Mouse (Mus musculus): ENCODE data around the gene Strip2. TPM values are rescaled to one million over a fixed set of nuclear protein-coding genes. Genes with fewer than 3 reads are reported as not detected.

Gene Strip2
- polyA plus RNA-seq, 1 experiment from 2014 or later = 2.0 TPM

DNA sequence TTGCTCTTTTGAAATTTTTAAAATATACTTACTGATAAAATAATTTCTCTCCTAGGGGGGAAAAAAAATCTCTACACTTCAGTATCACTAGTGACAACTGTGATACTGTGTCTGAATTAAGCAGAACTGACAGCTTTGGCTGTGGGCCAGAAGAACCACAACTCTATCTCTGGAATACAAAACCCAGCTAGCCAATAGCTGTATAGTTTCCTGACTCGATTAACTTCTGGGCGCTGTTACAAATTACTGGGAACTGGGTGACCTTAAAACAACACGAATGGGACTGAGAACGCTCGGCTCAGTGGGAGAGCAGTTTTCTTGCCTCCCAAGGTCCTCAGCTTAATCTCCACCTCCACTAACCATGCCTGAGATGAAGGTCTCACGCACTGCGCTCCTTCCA, 51.1 kb downstream of the Strip2 start:
- no peak overlapping the region for H3K27ac ChIP-seq
- H3K4me3 ChIP-seq (replicated peaks) = no peak overlapping the region
- no peaks in the 10 kb centered on the region for H3K36me3 ChIP-seq
- ATAC-seq (ENCODE audit: insufficient number of reproducible peaks, insufficient read depth, low FRiP score, low TSS enrichment, low read depth) = no peak
- WGBS = 76% methylated on average over 7 of the region's 7 CpGs
- no peaks in the 10 kb centered on the region for H3K9me3 ChIP-seq
- H3K27me3 ChIP-seq = no peaks in the 10 kb centered on the region
- no peak overlapping the region for H3K4me2 ChIP-seq
- no peak overlapping the region for H3K9ac ChIP-seq (replicated peaks)
- H3K4me1 ChIP-seq (replicated peaks) = no peaks in the 10 kb centered on the region

DNA sequence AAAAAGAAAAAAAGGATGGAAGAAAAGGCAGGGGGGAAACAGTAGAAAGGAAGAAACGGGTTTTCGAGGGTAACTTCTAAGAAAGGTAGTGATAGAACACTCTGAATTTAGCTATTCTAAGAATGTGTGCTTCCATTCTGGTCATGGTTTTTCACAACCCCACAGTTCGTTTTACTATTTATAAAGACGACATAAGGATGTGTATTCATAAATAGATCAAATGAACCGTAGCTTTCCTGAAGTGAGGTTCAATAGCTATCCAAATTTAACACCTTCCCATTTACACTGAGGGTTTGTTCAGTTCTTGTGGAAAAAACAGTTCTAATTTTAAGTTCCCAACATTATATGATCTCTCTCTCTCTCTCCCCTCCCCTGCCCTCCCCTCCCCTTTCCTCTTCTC, 56.5 kb downstream of the Strip2 start:
- no peak overlapping the region for H3K9ac ChIP-seq (replicated peaks)
- H3K4me3 ChIP-seq (replicated peaks) = no peak overlapping the region
- no peak overlapping the region for H3K27ac ChIP-seq
- no peaks in the 10 kb centered on the region for H3K9me3 ChIP-seq
- H3K4me1 ChIP-seq (replicated peaks) = no peaks in the 10 kb centered on the region
- H3K36me3 ChIP-seq = no peaks in the 10 kb centered on the region
- no peak overlapping the region for H3K4me2 ChIP-seq
- H3K27me3 ChIP-seq = no peaks in the 10 kb centered on the region
- ATAC-seq (ENCODE audit: insufficient number of reproducible peaks, insufficient read depth, low FRiP score, low TSS enrichment, low read depth) = no peak
- whole genome bisulfite sequencing = 81% methylated on average over 5 of the region's 5 CpGs

DNA sequence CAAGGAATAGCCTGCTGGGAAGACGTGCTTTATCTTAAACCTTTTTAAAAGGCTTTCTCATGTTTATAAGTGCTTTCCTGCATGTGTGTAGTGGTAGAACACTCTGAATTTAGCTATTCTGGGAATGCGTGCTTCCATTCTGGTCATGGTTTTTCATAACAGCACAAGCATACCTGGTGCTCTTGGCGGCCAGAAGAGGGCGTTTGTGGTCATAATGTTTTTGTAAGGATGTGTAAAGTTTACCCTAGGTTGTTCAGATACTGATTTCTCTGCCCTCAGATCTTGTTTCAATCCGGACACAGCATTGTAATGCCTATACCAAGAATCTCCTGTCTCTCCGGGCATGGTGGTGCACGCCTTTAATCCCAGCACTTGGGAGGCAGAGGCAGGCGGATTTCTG, 58.0 kb downstream of the Strip2 start:
- no peak overlapping the region for H3K4me3 ChIP-seq (replicated peaks)
- WGBS = 72% methylated on average over 8 of the region's 8 CpGs
- H3K9ac ChIP-seq (replicated peaks) = no peak overlapping the region
- ATAC-seq (ENCODE audit: insufficient number of reproducible peaks, insufficient read depth, low FRiP score, low TSS enrichment, low read depth) = no peak
- H3K27me3 ChIP-seq = no peaks in the 10 kb centered on the region
- no peaks in the 10 kb centered on the region for H3K36me3 ChIP-seq
- H3K4me1 ChIP-seq (replicated peaks) = no peaks in the 10 kb centered on the region
- H3K9me3 ChIP-seq = no peaks in the 10 kb centered on the region
- H3K4me2 ChIP-seq = no peak overlapping the region
- H3K27ac ChIP-seq = no peak overlapping the region

DNA sequence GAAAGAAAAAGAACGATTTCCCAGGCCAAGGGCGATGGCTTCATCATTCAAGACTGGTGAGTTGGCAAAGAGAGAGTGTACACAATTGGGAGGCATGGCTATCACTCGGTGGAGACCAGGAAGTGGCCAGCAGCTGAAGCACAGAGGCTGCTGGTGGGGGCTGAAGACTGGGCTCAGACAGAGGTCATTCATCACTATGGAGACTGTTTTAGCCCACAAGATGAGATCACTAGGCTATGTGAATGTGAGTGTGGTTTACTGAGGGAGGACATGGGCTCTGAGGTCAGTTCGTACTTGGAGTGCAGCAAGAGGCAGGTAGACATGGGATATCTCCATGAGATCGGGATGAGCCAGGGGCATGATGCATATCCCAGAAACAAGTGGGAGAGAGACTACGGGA, 63.6 kb downstream of the Strip2 start:
- 85% methylated on average over 6 of the region's 6 CpGs for WGBS
- ATAC-seq (ENCODE audit: insufficient number of reproducible peaks, insufficient read depth, low FRiP score, low TSS enrichment, low read depth) = no peak
- Histone ChIP-seq H3K4me3 (replicated peaks) (no peak overlapping the region), H3K36me3 (no peaks in the 10 kb centered on the region), H3K27me3 (no peaks in the 10 kb centered on the region), H3K27ac (no peak overlapping the region), H3K4me2 (no peak overlapping the region), H3K9ac (replicated peaks) (no peak overlapping the region), H3K9me3 (no peaks in the 10 kb centered on the region), H3K4me1 (replicated peaks) (no peaks in the 10 kb centered on the region; the same call in 1 of the 2 replicates)

DNA sequence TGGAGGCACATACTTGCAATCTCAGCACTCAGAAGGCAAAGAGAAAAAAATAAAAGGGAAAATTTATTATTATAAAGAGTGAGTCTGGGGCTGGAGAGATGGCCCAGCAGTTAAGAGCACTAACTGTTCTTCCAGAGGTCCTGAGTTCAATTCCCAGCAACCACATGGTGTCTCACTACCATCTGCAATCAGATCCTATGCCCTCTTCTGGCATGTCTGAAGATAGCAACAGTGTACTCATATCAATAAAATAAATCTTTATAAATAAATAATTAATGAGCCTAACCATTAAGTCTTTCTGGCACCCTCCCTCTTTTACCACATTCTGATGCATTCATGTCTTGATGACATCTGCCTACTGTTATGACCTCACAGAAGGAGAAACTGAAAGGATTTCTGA, 65.0 kb downstream of the Strip2 start:
- Histone ChIP-seq H3K4me1 (replicated peaks) (peaks cover 6% of the 10 kb centered on the region), H3K9me3 (no peaks in the 10 kb centered on the region), H3K36me3 (no peaks in the 10 kb centered on the region), H3K9ac (replicated peaks) (no peak overlapping the region), H3K27ac (no peak overlapping the region), H3K4me2 (no peak overlapping the region), H3K4me3 (replicated peaks) (no peak overlapping the region), H3K27me3 (peaks cover 13% of the 10 kb centered on the region)
- ATAC-seq (ENCODE audit: insufficient number of reproducible peaks, insufficient read depth, low FRiP score, low TSS enrichment, low read depth) = no peak

DNA sequence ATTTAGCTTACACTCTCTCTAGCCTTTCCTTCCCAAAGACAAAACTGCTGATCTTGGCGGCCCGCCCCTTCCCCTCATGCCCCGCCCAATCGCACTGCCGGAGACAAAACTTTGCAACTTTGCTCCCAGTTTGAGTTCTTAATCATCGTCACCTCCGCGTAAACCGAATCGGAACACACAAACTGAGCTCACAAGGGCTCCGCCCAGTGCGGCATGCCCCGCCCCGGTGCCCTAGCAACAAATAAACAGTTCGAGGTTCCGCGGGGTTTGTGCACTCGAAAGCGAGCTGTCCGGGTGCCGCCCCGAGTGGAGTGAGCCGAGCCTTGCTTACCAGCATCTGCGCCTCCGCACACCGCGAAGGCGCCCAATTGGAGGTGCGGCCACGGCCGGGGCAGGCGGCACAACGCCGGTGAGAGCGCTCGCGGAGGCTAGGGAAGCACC, 68.3 kb downstream of the Strip2 start:
- ATAC-seq (ENCODE audit: insufficient number of reproducible peaks, insufficient read depth, low FRiP score, low TSS enrichment, low read depth) = peak; percentile 89
- H3K36me3 ChIP-seq = no peaks in the 10 kb centered on the region
- peak overlapping the region; percentile 52 for H3K4me3 ChIP-seq (replicated peaks)
- H3K27ac ChIP-seq = 0 out of 2 replicates have a peak overlapping the region, but pooled peaks have one; percentile 47
- peaks cover 6% of the 10 kb centered on the region for H3K4me1 ChIP-seq (replicated peaks)
- no peaks in the 10 kb centered on the region for H3K9me3 ChIP-seq
- H3K4me2 ChIP-seq = peak overlapping the region; percentile 87
- peak overlapping the region; percentile 67 for H3K9ac ChIP-seq (replicated peaks)
- WGBS = under 1% methylated on average over 37 of the region's 37 CpGs
- H3K27me3 ChIP-seq = peaks cover 14% of the 10 kb centered on the region

DNA sequence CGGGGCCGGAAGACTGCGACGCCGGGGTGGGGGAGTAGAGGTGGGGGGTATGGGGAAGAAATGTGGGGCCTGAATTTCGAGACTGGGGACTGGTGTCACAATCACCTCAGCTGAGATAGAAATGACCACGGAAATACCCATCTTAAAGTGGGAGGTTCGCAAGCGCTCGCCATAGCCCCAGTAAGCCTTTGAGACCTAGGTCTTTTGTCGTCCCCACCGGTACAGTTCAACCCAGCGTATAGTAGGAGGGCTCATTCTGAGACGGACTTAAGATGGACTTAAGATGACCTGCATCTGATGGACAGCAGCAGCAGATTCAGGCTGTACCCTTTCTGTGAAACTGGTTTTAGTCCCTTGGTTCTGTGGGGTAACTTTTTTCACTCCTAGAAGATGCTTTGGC, 68.7 kb downstream of the Strip2 start:
- Histone ChIP-seq H3K9ac (replicated peaks) (peak overlapping the region; percentile 67), H3K4me2 (peak overlapping the region; percentile 87), H3K36me3 (no peaks in the 10 kb centered on the region), H3K4me1 (replicated peaks) (peaks cover 6% of the 10 kb centered on the region), H3K27me3 (peaks cover 14% of the 10 kb centered on the region), H3K4me3 (replicated peaks) (peak overlapping the region; percentile 52), H3K9me3 (no peaks in the 10 kb centered on the region), H3K27ac (0 out of 2 replicates have a peak overlapping the region, but pooled peaks have one; percentile 47)
- ATAC-seq (ENCODE audit: insufficient number of reproducible peaks, insufficient read depth, low FRiP score, low TSS enrichment, low read depth) = peak; percentile 48; the same call in 1 of the 2 replicates
- 1% methylated on average over 14 of the region's 14 CpGs for WGBS

DNA sequence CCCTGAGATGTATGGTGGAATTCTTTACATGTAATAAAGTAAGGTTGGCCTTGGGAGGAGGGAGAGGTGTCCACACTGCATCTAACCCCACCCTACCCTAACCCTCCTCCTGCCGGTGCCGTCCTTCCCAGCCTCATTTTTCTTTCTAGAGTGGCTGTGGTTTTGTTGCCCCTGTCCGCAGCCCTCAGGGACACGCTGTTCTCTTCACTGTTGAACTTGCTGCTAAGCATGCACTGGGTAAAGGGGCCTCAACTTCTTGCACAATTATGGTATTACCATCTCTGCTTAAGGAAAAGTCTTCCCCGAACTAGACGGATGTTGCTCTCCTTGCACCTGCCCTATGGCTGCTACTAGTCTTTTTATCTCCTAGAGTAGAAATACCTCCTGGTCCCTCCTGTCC, 69.2 kb downstream of the Strip2 start:
- no peak for ATAC-seq (ENCODE audit: insufficient number of reproducible peaks, insufficient read depth, low FRiP score, low TSS enrichment, low read depth)
- Histone ChIP-seq H3K27ac (no peak overlapping the region), H3K9ac (replicated peaks) (no peak overlapping the region), H3K36me3 (no peaks in the 10 kb centered on the region), H3K27me3 (peaks cover 14% of the 10 kb centered on the region), H3K4me1 (replicated peaks) (peaks cover 6% of the 10 kb centered on the region), H3K4me3 (replicated peaks) (peak overlapping the region; percentile 52), H3K9me3 (no peaks in the 10 kb centered on the region), H3K4me2 (peak overlapping the region; percentile 87)
- 44% methylated on average over 6 of the region's 6 CpGs for WGBS

DNA sequence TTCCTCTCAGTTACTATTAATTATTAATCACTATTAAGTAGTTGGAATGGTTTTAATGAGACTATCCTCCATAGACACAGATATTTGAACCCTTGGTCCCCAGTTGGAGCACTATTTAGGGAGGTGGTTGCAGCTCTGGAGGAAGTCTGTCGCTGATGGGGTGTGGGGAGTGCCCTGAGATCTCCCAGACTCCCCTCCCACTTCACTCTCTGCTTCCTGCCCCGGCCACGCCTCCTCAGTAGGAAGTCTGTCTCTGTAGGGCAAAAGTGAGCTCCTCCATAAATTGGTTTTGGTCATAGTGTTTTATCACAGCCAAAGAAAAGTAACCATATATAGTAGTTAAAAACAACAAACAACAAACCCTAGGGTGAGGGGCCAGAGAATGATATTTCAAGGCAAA, 70.4 kb downstream of the Strip2 start:
- 52% methylated on average over 3 of the region's 3 CpGs for WGBS
- Histone ChIP-seq H3K4me1 (replicated peaks) (peaks cover 6% of the 10 kb centered on the region), H3K9ac (replicated peaks) (no peak overlapping the region), H3K36me3 (no peaks in the 10 kb centered on the region), H3K27ac (no peak overlapping the region), H3K9me3 (no peaks in the 10 kb centered on the region), H3K27me3 (peaks cover 14% of the 10 kb centered on the region), H3K4me3 (replicated peaks) (no peak overlapping the region), H3K4me2 (no peak overlapping the region)
- no peak for ATAC-seq (ENCODE audit: insufficient number of reproducible peaks, insufficient read depth, low FRiP score, low TSS enrichment, low read depth)

DNA sequence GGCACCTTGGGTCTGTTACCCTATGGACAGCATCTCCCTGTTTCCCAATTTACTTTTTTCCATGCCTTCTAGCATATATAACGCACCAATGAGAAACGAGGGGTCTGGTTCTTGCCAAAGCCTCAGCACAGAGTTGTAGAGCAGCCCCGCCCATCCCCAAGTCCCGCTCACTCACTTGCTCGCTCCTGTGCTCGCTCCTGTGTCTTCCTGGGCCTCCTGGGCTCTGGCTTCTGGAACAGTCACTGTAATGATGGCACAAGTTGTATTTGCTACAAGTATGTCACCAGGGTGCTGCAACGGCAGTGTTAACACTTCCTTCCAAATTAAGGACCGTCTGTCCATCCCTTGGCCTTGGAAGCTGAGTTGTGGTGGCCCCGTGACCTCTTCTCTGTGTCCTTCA, 81.3 kb downstream of the Strip2 start:
- no peak overlapping the region for H3K4me3 ChIP-seq (replicated peaks)
- no peaks in the 10 kb centered on the region for H3K36me3 ChIP-seq
- H3K4me1 ChIP-seq (replicated peaks) = no peaks in the 10 kb centered on the region
- H3K27me3 ChIP-seq = no peaks in the 10 kb centered on the region
- no peak overlapping the region for H3K9ac ChIP-seq (replicated peaks)
- no peaks in the 10 kb centered on the region for H3K9me3 ChIP-seq
- H3K4me2 ChIP-seq = no peak overlapping the region
- H3K27ac ChIP-seq = no peak overlapping the region
- WGBS = 60% methylated on average over 9 of the region's 9 CpGs
- no peak for ATAC-seq (ENCODE audit: insufficient number of reproducible peaks, insufficient read depth, low FRiP score, low TSS enrichment, low read depth)

DNA sequence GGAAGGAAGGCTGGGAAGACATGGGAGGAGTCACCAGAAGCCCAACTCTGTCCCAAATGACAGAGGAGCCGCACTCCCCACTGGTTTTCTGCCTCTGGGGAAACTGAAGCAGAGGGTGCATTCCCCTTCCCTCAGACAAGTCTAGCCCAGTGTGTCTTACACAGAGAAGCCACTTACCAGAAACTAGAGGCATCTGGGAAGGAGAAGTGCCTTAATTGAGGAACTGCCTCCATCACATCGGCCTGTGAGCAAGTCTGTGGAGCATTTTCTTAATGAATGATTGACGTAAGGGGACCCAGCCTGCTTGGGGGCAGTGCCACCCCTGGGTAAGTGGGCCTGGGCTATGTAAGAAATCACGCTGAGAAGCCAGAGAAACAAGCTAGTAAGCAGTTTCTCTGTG, 82.0 kb downstream of the Strip2 start:
- Histone ChIP-seq H3K27ac (no peak overlapping the region), H3K9ac (replicated peaks) (no peak overlapping the region), H3K4me2 (no peak overlapping the region), H3K4me1 (replicated peaks) (no peaks in the 10 kb centered on the region), H3K4me3 (replicated peaks) (no peak overlapping the region), H3K36me3 (no peaks in the 10 kb centered on the region), H3K27me3 (no peaks in the 10 kb centered on the region), H3K9me3 (no peaks in the 10 kb centered on the region)
- 51% methylated on average over 4 of the region's 4 CpGs for WGBS
- no peak for ATAC-seq (ENCODE audit: insufficient number of reproducible peaks, insufficient read depth, low FRiP score, low TSS enrichment, low read depth)

DNA sequence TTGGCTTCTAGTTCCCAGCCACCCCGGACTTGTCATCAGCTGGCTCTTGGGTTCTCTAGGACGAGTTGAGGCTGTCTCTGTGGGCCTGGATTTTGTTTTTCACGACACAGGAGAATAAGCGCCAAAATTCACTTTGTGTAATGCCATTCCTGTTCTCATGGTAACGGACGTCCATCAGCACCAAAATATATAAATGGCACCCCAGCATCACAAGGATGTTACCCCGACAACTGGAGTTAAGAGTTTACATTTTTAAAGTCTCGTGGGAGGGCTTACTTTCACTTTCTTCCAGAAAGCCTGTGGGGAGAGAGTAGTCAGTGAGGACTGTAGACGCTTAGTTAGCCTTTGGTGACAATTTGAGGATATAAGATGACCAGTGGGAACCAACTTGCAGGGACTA, 85.8 kb downstream of the Strip2 start:
- Histone ChIP-seq H3K4me1 (replicated peaks) (no peaks in the 10 kb centered on the region), H3K27me3 (no peaks in the 10 kb centered on the region), H3K27ac (no peak overlapping the region), H3K9me3 (no peaks in the 10 kb centered on the region), H3K4me3 (replicated peaks) (no peak overlapping the region), H3K4me2 (no peak overlapping the region), H3K36me3 (no peaks in the 10 kb centered on the region), H3K9ac (replicated peaks) (no peak overlapping the region)
- 79% methylated on average over 9 of the region's 9 CpGs for WGBS
- no peak for ATAC-seq (ENCODE audit: insufficient number of reproducible peaks, insufficient read depth, low FRiP score, low TSS enrichment, low read depth)

Data from limb, embryonic 12.5 days (tissue).